Mouse (Mus musculus): ENCODE data around the gene Nxnl2.

DNA sequence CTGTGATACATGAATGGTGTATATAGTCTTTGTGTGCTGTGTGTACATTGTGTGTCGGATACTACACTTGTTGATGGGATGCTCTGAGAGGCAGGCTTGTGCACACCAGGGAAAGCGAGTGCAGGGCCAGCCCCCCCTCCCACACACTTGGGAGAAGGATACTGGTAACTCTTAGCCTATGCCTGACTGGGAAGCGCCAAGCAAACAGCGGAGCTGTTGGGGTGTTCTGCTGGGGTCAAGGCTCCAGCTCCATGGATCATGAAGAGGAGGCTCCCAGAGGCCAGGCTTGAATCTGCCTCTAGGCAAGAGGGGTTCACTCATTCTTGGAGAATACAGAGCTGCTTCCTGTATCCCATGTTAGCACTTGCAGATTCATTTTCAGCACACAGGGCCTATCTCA lies 50.1 kb downstream of the Nxnl2 start:
- no peak for TF ChIP-seq POLR2A (IDR thresholded peaks at IDR 0.05; ENCODE audit: borderline replicate concordance, control insufficient read depth, low read depth, low read length)
- no peak for TF ChIP-seq CTCF (IDR thresholded peaks at IDR 0.05; ENCODE audit: control insufficient read depth, insufficient read depth, low read length)

All from bone marrow, adult 2 months (tissue).